Mouse (Mus musculus) limb, embryonic 13.5 days (tissue): ENCODE measurements around the gene Gpm6a. TPM values are rescaled to one million over a fixed set of nuclear protein-coding genes. Genes with fewer than 3 reads are reported as not detected.
A peak's percentile ranks its signal among the peaks of the same experiment; 100 is the strongest.

Experiments used
- ATAC-seq: fragments of 200-750 bp; cut with Nextera tagmentation; 2 replicates; pipeline ENCODE4 v1.8.0; 2017; ENCODE audit warnings: low read depth, moderate number of reproducible peaks, moderate TSS enrichment; ENCODE audit not compliant: low FRiP score
- H3K27ac ChIP-seq: fragments of 300-500 bp; sonication (generic); 2 replicates; pipeline ENCODE4 v1.5.1; 2015; ENCODE audit warnings: inconsistent platforms, mild to moderate bottlenecking, moderate library complexity
- H3K27me3 ChIP-seq: fragments of 300-500 bp; sonication (generic); 2 replicates; pipeline ENCODE4 v1.6.1; 2015; ENCODE audit warnings: mild to moderate bottlenecking, inconsistent platforms
- H3K36me3 ChIP-seq: fragments of 300-500 bp; sonication (generic); 2 replicates; pipeline ENCODE4 v1.6.1; 2015; ENCODE audit warnings: inconsistent platforms, mild to moderate bottlenecking, moderate library complexity
- H3K4me1 ChIP-seq: fragments of 300-500 bp; sonication (generic); 2 replicates; pipeline ENCODE4 v1.6.1; 2015; ENCODE audit warnings: inconsistent platforms
- H3K4me2 ChIP-seq: fragments of 300-500 bp; sonication (generic); replicated peaks from 2 replicates; pipeline ENCODE4 v1.6.1; 2015; ENCODE audit warnings: inconsistent platforms, mild to moderate bottlenecking, moderate library complexity
- H3K4me3 ChIP-seq: fragments of 300-500 bp; sonication (generic); 2 replicates; pipeline ENCODE4 v1.5.1; 2015; ENCODE audit warnings: moderate library complexity, mild to moderate bottlenecking, inconsistent platforms
- H3K9ac ChIP-seq: fragments of 300-500 bp; sonication (generic); 2 replicates; pipeline ENCODE4 v1.6.1; 2015; ENCODE audit warnings: mild to moderate bottlenecking, inconsistent platforms
- H3K9me3 ChIP-seq: fragments of 300-500 bp; sonication (generic); 2 replicates; pipeline ENCODE4 v1.6.1; 2016; ENCODE audit warnings: inconsistent platforms
- WGBS: fragments of 180-500 bp; shearing (Covaris S2); methylation state at CpG from one replicate; pipeline ENCODE4 v1.1.7; 2015; 5-methylcytosine and 5-hydroxymethylcytosine counted together
- polyA plus RNA-seq: library from polyadenylated mRNA; unstranded; fragments of >200 nt; fragmentation: Nextera tagmentation; extraction: Ambion mirVana; gene quantifications from 2 replicates; pipeline ENCODE4 v1.2.1, GENCODE M21; 2015

Gene Gpm6a
- polyA plus RNA-seq: 3.9 and 5.2 TPM in 2 replicates

DNA sequence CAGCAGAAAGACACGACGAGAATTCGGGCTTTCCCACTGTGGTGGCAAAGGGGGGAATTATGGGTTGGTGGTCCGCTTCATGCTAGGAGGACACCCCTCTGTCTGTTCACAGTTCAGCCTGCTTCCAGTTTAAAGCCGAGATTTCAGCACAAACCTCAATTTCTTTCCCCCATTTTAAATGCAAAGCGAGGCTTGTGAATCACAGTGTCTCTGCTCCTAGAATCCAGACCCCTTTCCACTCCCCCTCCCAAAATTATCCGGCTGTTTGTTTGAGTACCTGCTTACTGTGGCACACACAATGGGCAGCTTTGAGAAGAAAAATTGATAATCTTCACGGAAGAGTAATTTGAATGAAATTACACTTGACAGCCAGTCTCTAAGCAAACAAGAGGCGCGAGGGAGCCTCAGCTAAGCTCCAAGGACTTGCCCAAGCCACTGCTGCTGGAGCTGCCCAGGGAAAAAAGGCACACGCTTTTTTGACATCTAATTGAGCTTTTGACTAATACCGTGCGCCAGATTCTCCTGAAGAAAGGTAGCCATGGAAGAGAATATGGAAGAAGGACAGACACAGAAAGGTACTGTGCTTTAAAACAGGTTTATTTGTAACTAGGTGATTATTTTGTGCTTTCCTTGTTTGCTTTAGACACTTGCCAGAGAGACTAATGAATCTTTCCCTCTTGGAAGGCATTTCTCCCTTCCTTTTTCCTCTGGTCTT lies at the start of gene Gpm6a:
Gene Gpm6a, plus strand, starts transcription at position 103 of the 715 bp plus-strand sequence.
- Histone ChIP-seq H3K36me3 (no peaks in the 10 kb centered on the region), H3K4me2 (peak within 1 kb of the TSS; percentile 38; the same call in 1 of the 2 replicates), H3K27ac (no peak within 1 kb of the TSS), H3K4me3 (no peak within 1 kb of the TSS; the same call in 1 of the 2 replicates), H3K4me1 (no peaks in the 10 kb centered on the region), H3K27me3 (no peaks in the 10 kb centered on the region), H3K9ac (no peak within 1 kb of the TSS), H3K9me3 (no peaks in the 10 kb centered on the region)
- ATAC-seq: no peak
- WGBS: 38% methylated on average over 13 of the region's 13 CpGs

- no peaks in the 10 kb centered on the region for H3K27me3 ChIP-seq
- ATAC-seq: no peak
- no peak overlapping the region for H3K9ac ChIP-seq
- no peak overlapping the region for H3K4me3 ChIP-seq
- WGBS: 90% methylated on average over 2 of the region's 2 CpGs
- H3K27ac ChIP-seq: no peak overlapping the region
- H3K9me3 ChIP-seq: no peaks in the 10 kb centered on the region
- no peaks in the 10 kb centered on the region for H3K36me3 ChIP-seq
- H3K4me1 ChIP-seq: no peaks in the 10 kb centered on the region
- no peak overlapping the region for H3K4me2 ChIP-seq
These were observed 41.8 kb upstream of the Gpm6a start for GRCm38 (mm10) chr8:54912891-54913290.

GRCm38 (mm10) chr8:54917710-54918109 lies 36.9 kb upstream of the Gpm6a start:
- no peaks in the 10 kb centered on the region for H3K27me3 ChIP-seq
- 70% methylated on average over 7 of the region's 9 CpGs for WGBS
- H3K27ac ChIP-seq: no peak overlapping the region
- no peak overlapping the region for H3K4me3 ChIP-seq
- H3K9me3 ChIP-seq: no peaks in the 10 kb centered on the region
- no peak overlapping the region for H3K4me2 ChIP-seq
- H3K4me1 ChIP-seq: no peaks in the 10 kb centered on the region
- no peak for ATAC-seq
- H3K9ac ChIP-seq: no peak overlapping the region
- no peaks in the 10 kb centered on the region for H3K36me3 ChIP-seq

DNA sequence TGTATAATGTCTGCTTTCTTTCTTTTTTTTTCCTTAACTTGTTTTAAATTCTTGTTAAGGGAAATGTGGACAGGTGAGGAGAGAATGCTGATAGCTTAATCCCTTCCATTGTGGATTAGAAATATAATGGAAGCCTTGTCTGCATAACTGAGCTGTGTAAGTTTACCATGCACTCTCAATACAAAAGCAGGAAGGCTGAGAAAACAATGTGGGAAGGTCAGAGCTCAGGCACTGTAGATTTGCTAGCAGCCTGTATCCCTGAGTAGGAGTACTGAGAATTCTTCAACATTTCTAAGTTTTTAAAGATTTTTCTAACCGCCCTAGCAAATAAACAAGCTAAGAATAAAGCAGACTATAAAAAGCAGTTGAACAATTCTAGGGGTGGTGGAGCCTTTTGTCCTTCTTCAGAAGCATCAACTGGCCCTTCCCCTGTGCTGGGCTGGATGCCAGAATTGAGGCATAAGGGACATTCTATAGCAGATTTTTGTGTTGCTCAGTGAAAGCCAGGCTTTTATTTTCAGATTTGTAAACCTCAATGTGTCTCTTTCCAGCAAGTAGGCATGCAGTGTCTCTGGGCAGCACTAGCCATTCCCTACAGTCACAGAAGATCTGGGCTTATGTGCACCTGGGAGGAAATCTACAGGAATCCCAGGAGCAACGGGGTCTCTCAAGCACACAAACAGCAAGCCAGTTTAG lies 32.3 kb upstream of the Gpm6a start:
- no peak overlapping the region for H3K27ac ChIP-seq
- no peaks in the 10 kb centered on the region for H3K9me3 ChIP-seq
- no peaks in the 10 kb centered on the region for H3K27me3 ChIP-seq
- no peaks in the 10 kb centered on the region for H3K36me3 ChIP-seq
- H3K4me3 ChIP-seq: no peak overlapping the region
- H3K4me2 ChIP-seq: no peak overlapping the region
- WGBS: 65% methylated on average over 2 of the region's 2 CpGs
- no peak for ATAC-seq
- H3K4me1 ChIP-seq: no peaks in the 10 kb centered on the region
- H3K9ac ChIP-seq: no peak overlapping the region

DNA sequence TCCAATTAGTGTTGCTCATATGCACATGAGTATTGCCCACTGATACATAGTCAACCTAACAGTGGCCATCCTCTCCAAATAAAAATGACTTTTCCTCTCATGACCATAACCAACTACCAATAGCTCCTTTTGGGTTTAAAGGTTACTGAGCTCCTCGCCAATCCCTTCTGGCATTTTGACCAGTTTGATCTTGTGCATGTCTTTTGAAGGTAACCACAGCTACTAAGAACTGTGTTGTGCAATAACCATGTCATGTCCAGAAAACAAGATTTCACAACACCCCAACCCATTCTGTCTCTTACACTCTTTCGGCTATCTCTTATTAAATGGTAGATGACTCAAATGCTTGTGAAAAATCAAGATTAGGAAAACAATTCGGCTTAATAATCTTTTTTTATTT lies 29.7 kb upstream of the Gpm6a start:
- 84% methylated on average over 3 of the region's 3 CpGs for WGBS
- no peaks in the 10 kb centered on the region for H3K27me3 ChIP-seq
- H3K9ac ChIP-seq: no peak overlapping the region
- no peaks in the 10 kb centered on the region for H3K4me1 ChIP-seq
- H3K4me2 ChIP-seq: no peak overlapping the region
- no peak overlapping the region for H3K27ac ChIP-seq
- no peaks in the 10 kb centered on the region for H3K36me3 ChIP-seq
- H3K4me3 ChIP-seq: no peak overlapping the region
- ATAC-seq: no peak
- no peaks in the 10 kb centered on the region for H3K9me3 ChIP-seq

- no peaks in the 10 kb centered on the region for H3K4me1 ChIP-seq
- 53% methylated on average over 2 of the region's 2 CpGs for WGBS
- no peak overlapping the region for H3K4me2 ChIP-seq
- ATAC-seq: peak; percentile 24; the same call in 1 of the 2 replicates
- no peaks in the 10 kb centered on the region for H3K27me3 ChIP-seq
- H3K9me3 ChIP-seq: no peaks in the 10 kb centered on the region
- no peak overlapping the region for H3K27ac ChIP-seq
- H3K9ac ChIP-seq: no peak overlapping the region
- H3K36me3 ChIP-seq: no peaks in the 10 kb centered on the region
- no peak overlapping the region for H3K4me3 ChIP-seq
These were observed 22.3 kb upstream of the Gpm6a start for GRCm38 (mm10) chr8:54932306-54932705.

DNA sequence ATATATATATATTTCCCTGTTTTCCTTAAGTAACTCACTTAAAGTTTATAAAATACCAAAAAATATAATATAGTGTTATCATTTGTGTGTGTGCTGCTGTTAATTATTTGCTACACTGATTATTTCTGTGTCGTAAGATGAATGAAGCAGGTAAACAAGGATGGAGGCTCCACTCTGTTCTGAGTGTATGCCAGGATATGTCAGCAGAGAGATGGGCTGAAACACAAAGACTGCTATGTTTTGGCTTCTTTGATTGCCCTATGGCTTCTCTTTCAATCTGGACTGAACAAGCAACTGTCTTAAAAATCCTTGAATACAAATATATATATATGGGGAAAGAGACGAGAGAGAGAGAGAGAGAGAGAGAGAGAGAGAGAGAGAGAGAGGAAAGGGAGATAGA lies 1.3 kb upstream of the Gpm6a start:
- Histone ChIP-seq H3K36me3 (no peaks in the 10 kb centered on the region), H3K27me3 (no peaks in the 10 kb centered on the region)
- WGBS: 83% methylated on average over 2 of the region's 2 CpGs

DNA sequence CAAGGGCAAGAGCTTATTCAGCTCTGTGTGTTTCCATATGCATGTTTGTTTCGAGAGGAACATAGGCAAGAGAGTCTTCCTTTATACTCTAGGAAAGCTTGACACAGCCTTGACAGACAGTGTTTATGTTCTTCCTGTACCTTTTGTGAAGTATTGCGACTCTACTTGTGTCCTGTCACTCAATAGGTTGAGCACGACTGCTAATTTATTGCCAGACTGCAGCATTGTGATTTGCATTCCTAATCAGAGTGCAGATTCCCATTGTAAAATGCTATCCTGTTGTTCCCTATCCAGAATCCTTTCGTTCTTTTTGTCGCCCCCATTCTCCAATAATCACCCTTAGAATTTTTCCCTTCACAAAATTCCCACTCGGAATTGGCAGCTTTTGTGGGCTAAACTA lies 613 bp upstream of the Gpm6a start:
- no peak for ATAC-seq
- no peak overlapping the region for H3K4me2 ChIP-seq
- no peak overlapping the region for H3K27ac ChIP-seq
- WGBS: 61% methylated on average over 6 of the region's 6 CpGs
- H3K9me3 ChIP-seq: no peaks in the 10 kb centered on the region
- no peak overlapping the region for H3K9ac ChIP-seq
- H3K4me3 ChIP-seq: no peak overlapping the region
- H3K27me3 ChIP-seq: no peaks in the 10 kb centered on the region
- no peaks in the 10 kb centered on the region for H3K4me1 ChIP-seq
- no peaks in the 10 kb centered on the region for H3K36me3 ChIP-seq

More for the DNA sequence above, 1.3 kb upstream of the Gpm6a start:
- Histone ChIP-seq H3K4me1 (no peaks in the 10 kb centered on the region), H3K4me2 (no peak overlapping the region), H3K4me3 (no peak overlapping the region), H3K9ac (no peak overlapping the region), H3K27ac (no peak overlapping the region), H3K9me3 (no peaks in the 10 kb centered on the region)
- ATAC-seq: no peak

DNA sequence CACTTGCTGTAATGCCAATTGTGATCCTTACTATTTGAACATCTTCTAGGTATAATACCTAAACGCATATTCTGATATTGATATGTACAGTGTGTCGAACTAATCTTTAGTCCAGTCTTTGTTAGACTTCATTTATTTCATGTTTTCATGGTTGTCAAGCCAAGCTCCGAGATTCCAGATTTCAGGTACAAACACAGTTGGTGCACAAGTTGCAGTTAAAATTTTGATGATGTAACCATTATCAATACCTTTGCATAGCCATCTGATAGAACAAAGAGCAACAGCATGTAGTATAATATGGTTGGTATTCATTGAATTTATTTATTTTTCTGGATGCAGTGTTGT lies 785 bp downstream of the Gpm6a start:
- Histone ChIP-seq H3K4me1 (no peaks in the 10 kb centered on the region), H3K9ac (no peak overlapping the region), H3K9me3 (no peaks in the 10 kb centered on the region), H3K4me2 (no peak overlapping the region), H3K27ac (no peak overlapping the region), H3K27me3 (no peaks in the 10 kb centered on the region), H3K36me3 (no peaks in the 10 kb centered on the region), H3K4me3 (no peak overlapping the region)
- ATAC-seq: no peak
- 89% methylated on average over 3 of the region's 3 CpGs for WGBS

DNA sequence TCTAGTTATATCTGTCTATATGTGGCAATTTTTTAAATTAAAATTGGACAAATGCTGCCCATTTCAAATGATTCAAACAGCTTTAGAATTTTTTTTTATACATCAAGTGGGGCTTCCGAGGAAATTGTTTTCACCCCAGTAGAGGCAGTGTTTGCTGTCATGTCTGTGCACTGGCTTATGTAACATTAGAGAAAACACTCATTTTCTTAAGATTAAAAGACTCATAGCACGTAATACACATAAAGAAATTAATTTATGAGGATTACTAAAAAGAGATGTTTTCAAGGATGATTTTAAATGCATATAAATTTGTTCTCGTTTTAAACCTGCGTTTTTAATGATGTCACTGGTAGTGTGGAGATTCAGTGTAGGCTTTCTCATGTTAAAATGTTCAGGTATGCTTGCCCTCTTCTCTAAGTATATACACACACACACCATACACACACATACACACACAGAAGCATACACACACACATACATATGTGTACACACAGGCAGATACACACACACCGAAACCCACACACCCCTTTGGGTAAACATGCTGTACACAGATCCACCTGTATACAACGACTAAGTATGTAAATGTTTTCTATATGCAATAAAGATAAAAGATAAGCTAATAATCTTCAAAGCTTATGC lies 1.4 kb downstream of the Gpm6a start:
- H3K4me1 ChIP-seq: no peaks in the 10 kb centered on the region
- no peaks in the 10 kb centered on the region for H3K27me3 ChIP-seq
- no peak overlapping the region for H3K4me2 ChIP-seq
- H3K36me3 ChIP-seq: no peaks in the 10 kb centered on the region
- WGBS: 83% methylated on average over 6 of the region's 6 CpGs
- H3K4me3 ChIP-seq: no peak overlapping the region
- no peak overlapping the region for H3K9ac ChIP-seq
- H3K27ac ChIP-seq: no peak overlapping the region
- no peak for ATAC-seq
- H3K9me3 ChIP-seq: no peaks in the 10 kb centered on the region

GRCm38 (mm10) chr8:54956787-54957186 lies 2.1 kb downstream of the Gpm6a start:
- Histone ChIP-seq H3K27ac (no peak overlapping the region), H3K9ac (no peak overlapping the region), H3K4me3 (no peak overlapping the region), H3K4me1 (no peaks in the 10 kb centered on the region), H3K9me3 (no peaks in the 10 kb centered on the region), H3K27me3 (no peaks in the 10 kb centered on the region), H3K36me3 (no peaks in the 10 kb centered on the region), H3K4me2 (no peak overlapping the region)
- ATAC-seq: no peak
- WGBS: 84% methylated on average over 3 of the region's 3 CpGs

GRCm38 (mm10) chr8:54957506-54957905 lies 2.9 kb downstream of the Gpm6a start:
- H3K27ac ChIP-seq: no peak overlapping the region

More at GRCm38 (mm10) chr8:54957506-54957905, 2.9 kb downstream of the Gpm6a start:
- no peak for ATAC-seq
- no peaks in the 10 kb centered on the region for H3K27me3 ChIP-seq
- no peak overlapping the region for H3K4me2 ChIP-seq
- WGBS: 85% methylated on average over 3 of the region's 3 CpGs
- H3K9ac ChIP-seq: no peak overlapping the region
- no peaks in the 10 kb centered on the region for H3K9me3 ChIP-seq
- no peak overlapping the region for H3K4me3 ChIP-seq
- H3K36me3 ChIP-seq: no peaks in the 10 kb centered on the region
- no peaks in the 10 kb centered on the region for H3K4me1 ChIP-seq
